Mouse (Mus musculus): ENCODE measurements around the gene Pglyrp2. TPM values are rescaled to one million over a fixed set of nuclear protein-coding genes. Genes with fewer than 3 reads are reported as not detected.
A peak's percentile ranks its signal among the peaks of the same experiment; 100 is the strongest.

Gene Pglyrp2
- not detected in 2 replicates for polyA plus RNA-seq (2015; fragmentation: Nextera tagmentation; extraction: Ambion mirVana)

GRCm38 (mm10) chr17:32424034-32424433 is at the start of gene Pglyrp2:
TSS of gene Pglyrp2 (minus strand) at chr17:32424167.
- Histone ChIP-seq H3K4me3 (no peak within 1 kb of the TSS), H3K27ac (no peak within 1 kb of the TSS), H3K9ac (no peak within 1 kb of the TSS), H3K9me3 (replicated peaks) (no peaks in the 10 kb centered on the region), H3K4me2 (no peak within 1 kb of the TSS), H3K4me1 (no peaks in the 10 kb centered on the region), H3K36me3 (ENCODE audit: poor library complexity, severe bottlenecking) (no peaks in the 10 kb centered on the region), H3K27me3 (no peaks in the 10 kb centered on the region)
- no peak for ATAC-seq
- 85% methylated on average over 2 of the region's 2 CpGs for whole genome bisulfite sequencing

DNA sequence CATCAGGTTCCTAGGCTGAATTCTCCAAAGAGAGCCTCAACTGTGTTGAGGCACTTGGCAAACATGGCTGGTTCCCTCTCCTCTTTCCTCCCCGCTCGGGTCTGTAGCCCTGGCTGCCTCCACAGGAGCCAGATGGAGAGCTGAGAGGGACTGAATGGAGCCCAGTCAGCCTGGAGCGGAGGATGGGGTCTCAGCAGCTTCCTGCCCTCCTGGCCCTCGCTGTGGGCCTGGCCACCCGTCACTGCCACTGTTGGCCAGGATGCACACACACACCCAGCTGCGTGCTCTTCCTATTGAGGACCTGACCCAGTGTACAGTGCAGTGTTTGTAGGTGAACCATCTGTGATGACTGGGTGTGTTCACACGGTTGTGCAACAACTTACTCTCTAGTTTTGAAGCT is 48.2 kb upstream of the Pglyrp2 start:
- H3K4me2 ChIP-seq: no peak overlapping the region
- WGBS: 68% methylated on average over 7 of the region's 7 CpGs
- H3K9me3 ChIP-seq (replicated peaks): no peaks in the 10 kb centered on the region
- no peak overlapping the region for H3K27ac ChIP-seq
- H3K27me3 ChIP-seq: no peaks in the 10 kb centered on the region
- no peak overlapping the region for H3K4me3 ChIP-seq
- no peak overlapping the region for H3K9ac ChIP-seq
- no peaks in the 10 kb centered on the region for H3K36me3 ChIP-seq (ENCODE audit: poor library complexity, severe bottlenecking)
- H3K4me1 ChIP-seq: no peaks in the 10 kb centered on the region
- no peak for ATAC-seq

- Histone ChIP-seq H3K27ac (no peak overlapping the region), H3K9me3 (replicated peaks) (no peaks in the 10 kb centered on the region), H3K27me3 (no peaks in the 10 kb centered on the region), H3K9ac (no peak overlapping the region), H3K4me1 (no peaks in the 10 kb centered on the region), H3K4me3 (no peak overlapping the region), H3K4me2 (no peak overlapping the region), H3K36me3 (ENCODE audit: poor library complexity, severe bottlenecking) (no peaks in the 10 kb centered on the region)
- WGBS: 80% methylated on average over 4 of the region's 4 CpGs
- ATAC-seq: no peak
Measured at GRCm38 (mm10) chr17:32470795-32471194, 46.8 kb upstream of the Pglyrp2 start.

GRCm38 (mm10) chr17:32468494-32468893 is 44.5 kb upstream of the Pglyrp2 start:
- ATAC-seq: no peak
- Histone ChIP-seq H3K9ac (no peak overlapping the region), H3K27ac (no peak overlapping the region), H3K36me3 (ENCODE audit: poor library complexity, severe bottlenecking) (no peaks in the 10 kb centered on the region), H3K27me3 (no peaks in the 10 kb centered on the region), H3K4me3 (no peak overlapping the region), H3K9me3 (replicated peaks) (no peaks in the 10 kb centered on the region), H3K4me1 (no peaks in the 10 kb centered on the region), H3K4me2 (no peak overlapping the region)
- WGBS: 52% methylated on average over 7 of the region's 7 CpGs

- Histone ChIP-seq H3K4me3 (no peak overlapping the region), H3K27ac (no peak overlapping the region), H3K36me3 (ENCODE audit: poor library complexity, severe bottlenecking) (no peaks in the 10 kb centered on the region), H3K4me2 (no peak overlapping the region), H3K9me3 (replicated peaks) (no peaks in the 10 kb centered on the region), H3K27me3 (peaks cover 16% of the 10 kb centered on the region), H3K9ac (no peak overlapping the region), H3K4me1 (peaks cover 7% of the 10 kb centered on the region)
- WGBS: 50% methylated on average over 2 of the region's 2 CpGs
- ATAC-seq: no peak
Measured at GRCm38 (mm10) chr17:32454997-32455396, 31.0 kb upstream of the Pglyrp2 start.

- H3K4me3 ChIP-seq: no peak overlapping the region
- H3K9me3 ChIP-seq (replicated peaks): no peaks in the 10 kb centered on the region
- H3K36me3 ChIP-seq (ENCODE audit: poor library complexity, severe bottlenecking): no peaks in the 10 kb centered on the region
- peaks cover 16% of the 10 kb centered on the region for H3K27me3 ChIP-seq
- peaks cover 7% of the 10 kb centered on the region for H3K4me1 ChIP-seq
- no peak overlapping the region for H3K9ac ChIP-seq
- no peak overlapping the region for H3K4me2 ChIP-seq
- 72% methylated on average over 4 of the region's 4 CpGs for WGBS
- ATAC-seq: no peak
- no peak overlapping the region for H3K27ac ChIP-seq
Measured at GRCm38 (mm10) chr17:32454188-32454587, 30.2 kb upstream of the Pglyrp2 start.

- ATAC-seq: no peak
- H3K27me3 ChIP-seq: peaks cover 16% of the 10 kb centered on the region
- 2% methylated on average over 19 of the region's 19 CpGs for WGBS
Measured at GRCm38 (mm10) chr17:32452482-32452881, 28.5 kb upstream of the Pglyrp2 start, which contains the start of gene Cyp4f39. TSS of gene Cyp4f39 (plus strand) at chr17:32452723.

DNA sequence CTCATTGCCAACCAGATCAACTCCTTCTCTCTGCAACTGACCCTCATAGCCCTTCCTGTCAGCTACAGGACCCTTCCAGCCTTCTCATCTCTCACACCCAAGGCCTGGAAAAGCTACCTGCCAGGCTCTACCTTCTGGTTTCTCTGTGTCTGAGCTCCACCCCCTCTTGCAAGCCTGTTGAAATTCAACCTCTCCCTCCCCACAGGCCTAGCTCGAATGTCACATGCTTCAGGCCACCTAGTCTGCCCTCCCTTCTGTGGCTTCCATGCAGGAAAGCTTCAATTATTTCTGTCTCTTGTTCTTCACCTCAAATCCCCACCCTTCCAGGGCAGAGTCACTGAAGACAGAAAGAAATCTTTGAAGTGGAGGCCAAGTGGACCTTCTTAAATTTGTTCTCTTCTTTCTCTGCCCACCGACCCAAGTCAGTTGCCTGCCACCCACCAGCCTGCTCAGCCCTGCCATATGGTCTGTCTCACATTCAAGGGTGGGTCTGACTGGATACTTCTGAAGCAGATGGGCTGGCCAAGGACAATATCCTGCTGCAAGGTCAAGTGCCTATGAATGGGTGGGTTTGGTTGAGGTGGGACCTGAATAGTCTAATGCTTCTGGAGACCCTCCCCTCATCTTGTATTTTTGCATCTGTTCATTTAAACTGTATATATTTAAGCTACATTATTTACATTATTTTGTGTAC is 27.0 kb upstream of the Pglyrp2 start:
- Histone ChIP-seq H3K27me3 (peaks cover 16% of the 10 kb centered on the region), H3K27ac (no peak overlapping the region), H3K36me3 (ENCODE audit: poor library complexity, severe bottlenecking) (no peaks in the 10 kb centered on the region), H3K9me3 (replicated peaks) (peaks cover 4% of the 10 kb centered on the region; the same call in 1 of the 2 replicates), H3K4me3 (no peak overlapping the region), H3K9ac (no peak overlapping the region), H3K4me2 (no peak overlapping the region), H3K4me1 (peaks cover 7% of the 10 kb centered on the region)
- ATAC-seq: no peak
- WGBS: 51% methylated on average over 2 of the region's 2 CpGs

More at GRCm38 (mm10) chr17:32452482-32452881, 28.5 kb upstream of the Pglyrp2 start, which contains the start of gene Cyp4f39:
- H3K4me1 ChIP-seq: peaks cover 7% of the 10 kb centered on the region
- peak within 1 kb of the TSS; percentile 53 for H3K9ac ChIP-seq
- H3K27ac ChIP-seq: no peak within 1 kb of the TSS
- H3K4me2 ChIP-seq: peak within 1 kb of the TSS; percentile 65
- no peaks in the 10 kb centered on the region for H3K36me3 ChIP-seq (ENCODE audit: poor library complexity, severe bottlenecking)
- H3K9me3 ChIP-seq (replicated peaks): peaks cover 4% of the 10 kb centered on the region; the same call in 1 of the 2 replicates
- H3K4me3 ChIP-seq: peak within 1 kb of the TSS; percentile 34

DNA sequence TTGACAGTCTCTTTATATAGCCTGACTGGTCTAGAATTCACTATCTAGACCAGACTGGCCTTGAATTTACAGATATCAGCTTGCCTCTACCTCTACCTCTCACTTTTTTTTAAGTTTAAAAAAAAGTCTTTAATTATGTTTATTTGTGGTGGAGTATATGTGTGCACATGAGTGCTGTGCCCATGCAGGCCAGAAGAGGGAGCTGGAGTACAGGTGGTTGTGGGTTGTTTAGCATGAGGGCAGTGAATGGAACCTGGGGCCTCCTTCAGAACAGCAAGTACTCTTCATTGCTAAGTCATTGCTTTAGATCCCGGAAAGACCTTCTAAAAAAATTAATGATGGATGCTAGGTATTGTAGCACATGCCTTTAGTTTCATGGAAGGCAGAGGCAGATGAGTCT is 25.1 kb upstream of the Pglyrp2 start:
- H3K4me3 ChIP-seq: no peak overlapping the region
- no peak overlapping the region for H3K9ac ChIP-seq
- WGBS: 92% methylated on average over 1 of the region's 1 CpGs
- H3K36me3 ChIP-seq (ENCODE audit: poor library complexity, severe bottlenecking): no peaks in the 10 kb centered on the region
- peaks cover 4% of the 10 kb centered on the region; the same call in 1 of the 2 replicates for H3K9me3 ChIP-seq (replicated peaks)
- no peak for ATAC-seq
- H3K4me2 ChIP-seq: no peak overlapping the region
- H3K4me1 ChIP-seq: peaks cover 7% of the 10 kb centered on the region
- H3K27ac ChIP-seq: no peak overlapping the region
- peaks cover 16% of the 10 kb centered on the region for H3K27me3 ChIP-seq

- H3K9ac ChIP-seq: no peak overlapping the region
- H3K4me3 ChIP-seq: no peak overlapping the region
- ATAC-seq: no peak
- H3K27ac ChIP-seq: no peak overlapping the region
- H3K9me3 ChIP-seq (replicated peaks): peaks cover 4% of the 10 kb centered on the region; the same call in 1 of the 2 replicates
- no peaks in the 10 kb centered on the region for H3K4me1 ChIP-seq
- no peak overlapping the region for H3K4me2 ChIP-seq
- H3K27me3 ChIP-seq: peaks cover 6% of the 10 kb centered on the region; the same call in 1 of the 2 replicates
- H3K36me3 ChIP-seq (ENCODE audit: poor library complexity, severe bottlenecking): no peaks in the 10 kb centered on the region
Measured at GRCm38 (mm10) chr17:32447195-32447594, 23.2 kb upstream of the Pglyrp2 start.

GRCm38 (mm10) chr17:32445016-32445415 is 21.0 kb upstream of the Pglyrp2 start:
- Histone ChIP-seq H3K4me3 (no peak overlapping the region), H3K9me3 (replicated peaks) (peaks cover 4% of the 10 kb centered on the region; the same call in 1 of the 2 replicates), H3K4me1 (no peaks in the 10 kb centered on the region), H3K36me3 (ENCODE audit: poor library complexity, severe bottlenecking) (no peaks in the 10 kb centered on the region), H3K9ac (no peak overlapping the region), H3K27me3 (no peaks in the 10 kb centered on the region), H3K4me2 (no peak overlapping the region), H3K27ac (no peak overlapping the region)
- no peak for ATAC-seq
- WGBS: 83% methylated on average over 5 of the region's 5 CpGs

DNA sequence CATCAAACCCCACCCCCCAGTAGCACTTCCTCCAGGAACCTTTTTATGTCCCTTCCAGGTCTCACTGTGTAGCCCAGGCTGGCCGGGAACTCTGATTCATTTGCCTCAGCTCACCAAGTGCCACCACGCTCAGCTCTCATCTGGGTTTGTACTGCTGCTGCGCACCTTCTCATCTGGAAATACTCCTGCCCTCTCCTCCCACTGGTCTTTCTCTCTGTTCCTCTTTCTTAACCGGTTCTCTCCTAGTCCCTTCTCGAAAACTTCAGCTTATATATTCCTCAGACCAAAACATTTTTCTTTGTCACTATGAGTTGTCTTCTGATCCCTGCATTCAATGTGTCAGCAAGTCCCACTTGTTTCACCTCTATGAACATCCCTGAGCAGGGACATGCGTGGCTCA is 19.3 kb upstream of the Pglyrp2 start:
- Histone ChIP-seq H3K36me3 (ENCODE audit: poor library complexity, severe bottlenecking) (no peaks in the 10 kb centered on the region), H3K4me3 (no peak overlapping the region), H3K9ac (no peak overlapping the region), H3K9me3 (replicated peaks) (no peaks in the 10 kb centered on the region; the same call in 1 of the 2 replicates), H3K27ac (no peak overlapping the region), H3K4me1 (no peaks in the 10 kb centered on the region), H3K27me3 (no peaks in the 10 kb centered on the region), H3K4me2 (no peak overlapping the region)
- ATAC-seq: no peak
- whole genome bisulfite sequencing: 80% methylated on average over 6 of the region's 6 CpGs

- Histone ChIP-seq H3K27ac (no peak overlapping the region), H3K27me3 (no peaks in the 10 kb centered on the region), H3K4me1 (no peaks in the 10 kb centered on the region), H3K4me2 (no peak overlapping the region), H3K9ac (no peak overlapping the region), H3K36me3 (ENCODE audit: poor library complexity, severe bottlenecking) (no peaks in the 10 kb centered on the region), H3K9me3 (replicated peaks) (no peaks in the 10 kb centered on the region), H3K4me3 (no peak overlapping the region)
- ATAC-seq: no peak
- 91% methylated on average over 4 of the region's 4 CpGs for WGBS
Measured at GRCm38 (mm10) chr17:32437106-32437505, 13.1 kb upstream of the Pglyrp2 start.

Data from forebrain, embryonic 13.5 days (tissue).